Mouse (Mus musculus): ENCODE results near the gene Ssbp2. TPM values are rescaled to one million over a fixed set of nuclear protein-coding genes. Genes with fewer than 3 reads are reported as not detected.

Ssbp2 gene
- total RNA-seq (2014; fragmentation: Nextera tagmentation) (79.9 and 98.3 TPM in 2 replicates), total RNA-seq (2017) (40.4 and 40.8 TPM in 2 replicates), polyA plus RNA-seq (2012) (13.4 and 24.7 TPM in 2 replicates)

DNA sequence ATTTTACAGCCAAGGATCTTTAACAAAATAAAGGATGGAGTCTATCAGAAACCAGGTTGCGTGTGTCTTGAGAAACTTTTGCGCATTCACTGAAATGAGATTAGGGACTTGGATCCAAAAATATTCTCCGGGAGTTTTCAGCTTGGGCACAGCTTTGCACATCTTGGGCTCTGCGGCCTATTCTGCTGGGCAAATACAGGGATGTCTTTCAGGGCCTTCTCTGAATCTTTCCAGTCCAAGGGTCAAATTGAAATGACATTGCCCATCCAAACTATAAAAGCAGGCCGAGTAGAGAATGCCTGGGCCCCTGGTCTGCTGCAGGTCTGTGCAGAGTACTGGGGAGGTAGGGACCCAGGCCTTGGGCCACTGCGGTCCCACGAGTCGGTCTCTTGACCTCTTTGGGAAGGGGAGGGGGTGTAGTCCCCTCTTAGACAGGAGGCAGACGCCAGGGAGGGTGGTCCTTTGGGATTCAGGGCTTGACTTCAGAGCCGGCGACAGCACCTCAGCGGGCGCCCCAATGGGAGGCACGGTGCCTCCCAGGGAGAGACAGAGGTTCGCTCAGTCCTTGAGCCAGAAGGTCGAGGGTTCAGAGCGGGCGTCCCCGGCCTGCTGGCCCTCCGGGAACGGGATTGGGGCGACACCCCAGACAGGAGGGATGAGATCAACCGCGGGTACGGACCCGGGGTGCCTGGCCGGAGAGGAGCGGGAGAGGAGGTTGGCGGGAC lies at the start of gene Ssbp2:
Gene Ssbp2, plus strand, starts transcription at position 388 of the 725 bp plus-strand sequence.
- TF ChIP-seq TAL1 (conservative IDR thresholded peaks at IDR 0.05; ENCODE audit: low read depth, low read length) (no peak), CTCF (IDR thresholded peaks at IDR 0.05; ENCODE audit: low read depth, low read length) (no peak), GATA2 (IDR thresholded peaks at IDR 0.05; ENCODE audit: borderline replicate concordance, low read depth, low read length) (no peak), POLR2AphosphoS5 (IDR thresholded peaks at IDR 0.05; ENCODE audit: insufficient replicate concordance, low read depth, low read length) (no peak), GATA1 (IDR thresholded peaks at IDR 0.05; ENCODE audit: borderline replicate concordance, low read length) (no peak)
- Histone ChIP-seq H3K27me3 (ENCODE audit: insufficient read depth, low read length) (no peaks in the 10 kb centered on the region), H3K4me3 (ENCODE audit: low read depth, low read length) (peak within 1 kb of the TSS; percentile 97)

DNA sequence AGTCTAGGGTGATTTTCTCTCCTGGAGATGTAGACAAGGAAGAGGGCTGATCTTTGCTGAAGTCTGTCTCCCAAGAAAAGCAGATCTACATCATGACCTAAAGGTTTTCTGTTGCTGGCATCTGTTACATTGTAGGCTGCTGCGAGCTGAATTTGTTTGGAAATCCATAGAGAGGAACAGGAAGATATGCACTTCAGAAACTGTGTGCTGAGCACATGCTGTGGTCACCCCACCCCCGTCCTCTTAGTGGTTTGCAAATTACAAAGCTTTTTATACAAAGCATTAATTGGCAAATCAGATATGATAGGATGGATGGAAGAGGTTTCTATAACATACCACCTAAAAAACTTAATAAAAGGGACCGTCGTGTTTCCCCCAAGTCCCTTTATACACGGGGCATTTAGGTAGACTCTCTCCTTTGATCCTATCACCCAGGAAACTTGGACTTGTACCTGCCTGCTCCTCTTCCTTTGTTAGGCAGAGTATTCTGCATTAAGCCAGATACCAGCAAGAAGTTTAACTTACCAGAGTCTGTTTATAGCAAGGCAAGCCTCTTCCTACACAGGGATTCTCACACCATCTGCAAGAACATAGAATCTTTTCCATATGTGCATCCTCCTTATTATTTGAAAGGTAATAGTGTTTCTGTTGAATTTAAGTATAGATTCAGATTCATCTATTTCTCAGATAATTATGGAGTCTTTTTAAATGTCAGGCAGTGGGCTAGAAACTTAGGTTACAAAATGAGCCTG lies 46.2 kb upstream of the Ssbp2 start:
- Histone ChIP-seq H3K4me3 (ENCODE audit: low read depth, low read length) (no peak overlapping the region), H3K4me1 (ENCODE audit: insufficient read depth, low read depth, low read length) (peaks cover 9% of the 10 kb centered on the region; the same call in 1 of the 2 replicates), H3K27me3 (ENCODE audit: insufficient read depth, low read length) (no peaks in the 10 kb centered on the region), H3K9me3 (replicated peaks) (no peaks in the 10 kb centered on the region), H3K36me3 (replicated peaks) (no peaks in the 10 kb centered on the region)
- TF ChIP-seq GATA1 (IDR thresholded peaks at IDR 0.05; ENCODE audit: borderline replicate concordance, low read length) (no peak), GATA2 (IDR thresholded peaks at IDR 0.05; ENCODE audit: borderline replicate concordance, low read depth, low read length) (no peak), POLR2AphosphoS5 (IDR thresholded peaks at IDR 0.05; ENCODE audit: insufficient replicate concordance, low read depth, low read length) (no peak), CTCF (IDR thresholded peaks at IDR 0.05; ENCODE audit: low read depth, low read length) (no peak), TAL1 (conservative IDR thresholded peaks at IDR 0.05; ENCODE audit: low read depth, low read length) (no peak)
- ATAC-seq (ENCODE audit: extremely low read depth, insufficient number of reproducible peaks, low FRiP score, poor library complexity, severe bottlenecking), result no peak
- no peak for DNase-seq (ENCODE audit: low spot score)

More for the DNA sequence above, at the start of gene Ssbp2:
- Histone ChIP-seq H3K4me1 (ENCODE audit: insufficient read depth, low read depth, low read length) (peaks cover 67% of the 10 kb centered on the region), H3K36me3 (replicated peaks) (no peaks in the 10 kb centered on the region), H3K9me3 (replicated peaks) (no peaks in the 10 kb centered on the region)
- DNase-seq (ENCODE audit: low spot score) (peak; percentile 53), ATAC-seq (ENCODE audit: extremely low read depth, insufficient number of reproducible peaks, low FRiP score, poor library complexity, severe bottlenecking) (peak; percentile 5; the same call in 1 of the 2 replicates)

- Histone ChIP-seq H3K4me3 (ENCODE audit: low read depth, low read length) (no peak overlapping the region), H3K36me3 (replicated peaks) (no peaks in the 10 kb centered on the region), H3K9me3 (replicated peaks) (no peaks in the 10 kb centered on the region), H3K4me1 (ENCODE audit: insufficient read depth, low read depth, low read length) (peaks cover 12% of the 10 kb centered on the region; the same call in 1 of the 2 replicates), H3K27me3 (ENCODE audit: insufficient read depth, low read length) (no peaks in the 10 kb centered on the region)
- TF ChIP-seq GATA1 (IDR thresholded peaks at IDR 0.05; ENCODE audit: borderline replicate concordance, low read length) (no peak), TAL1 (conservative IDR thresholded peaks at IDR 0.05; ENCODE audit: low read depth, low read length) (no peak), CTCF (IDR thresholded peaks at IDR 0.05; ENCODE audit: low read depth, low read length) (no peak)
- no peak for DNase-seq (ENCODE audit: low spot score)
- ATAC-seq (ENCODE audit: extremely low read depth, insufficient number of reproducible peaks, low FRiP score, poor library complexity, severe bottlenecking), result no peak
Observed at GRCm38 (mm10) chr13:91415896-91416295, 44.2 kb upstream of the Ssbp2 start.

- Histone ChIP-seq H3K4me1 (ENCODE audit: insufficient read depth, low read depth, low read length) (peaks cover 19% of the 10 kb centered on the region), H3K9me3 (replicated peaks) (no peaks in the 10 kb centered on the region), H3K4me3 (ENCODE audit: low read depth, low read length) (no peak overlapping the region), H3K27me3 (ENCODE audit: insufficient read depth, low read length) (no peaks in the 10 kb centered on the region), H3K36me3 (replicated peaks) (no peaks in the 10 kb centered on the region)
- TF ChIP-seq POLR2AphosphoS5 (IDR thresholded peaks at IDR 0.05; ENCODE audit: insufficient replicate concordance, low read depth, low read length) (no peak), GATA1 (IDR thresholded peaks at IDR 0.05; ENCODE audit: borderline replicate concordance, low read length) (no peak), GATA2 (IDR thresholded peaks at IDR 0.05; ENCODE audit: borderline replicate concordance, low read depth, low read length) (no peak), CTCF (IDR thresholded peaks at IDR 0.05; ENCODE audit: low read depth, low read length) (no peak), TAL1 (conservative IDR thresholded peaks at IDR 0.05; ENCODE audit: low read depth, low read length) (no peak)
- no peak for DNase-seq (ENCODE audit: low spot score)
- ATAC-seq (ENCODE audit: extremely low read depth, insufficient number of reproducible peaks, low FRiP score, poor library complexity, severe bottlenecking), result no peak
Observed at GRCm38 (mm10) chr13:91416698-91417097, 43.4 kb upstream of the Ssbp2 start.

DNA sequence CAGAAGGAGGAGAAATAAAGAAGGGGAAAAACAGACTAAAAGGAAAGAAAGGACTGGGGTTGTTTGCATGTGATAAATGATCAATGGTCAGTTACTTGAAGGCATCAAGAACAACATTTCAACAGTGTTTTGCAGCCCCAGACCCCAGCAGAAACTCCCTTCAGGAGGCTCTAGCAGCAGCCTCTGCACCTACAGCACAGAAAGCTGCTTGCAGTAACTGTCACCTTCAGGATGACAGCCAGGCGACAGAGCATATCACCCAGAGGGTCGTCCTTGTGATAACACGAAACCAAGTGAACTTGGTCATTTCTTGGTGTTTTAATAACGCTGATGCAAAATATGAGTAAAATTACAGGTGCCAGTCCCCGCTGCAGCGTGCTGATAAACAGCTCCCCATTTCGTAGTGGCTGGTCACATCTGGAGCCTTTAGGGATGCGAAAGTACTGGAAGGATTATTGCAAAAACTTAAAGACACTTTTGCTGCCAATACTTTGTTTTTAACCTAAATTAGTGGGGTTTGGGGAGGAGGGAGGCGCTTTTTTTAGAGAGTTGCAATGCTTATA lies 38.6 kb upstream of the Ssbp2 start:
- peak; percentile 9 for DNase-seq (ENCODE audit: low spot score)
- peak; percentile 66 for ATAC-seq (ENCODE audit: extremely low read depth, insufficient number of reproducible peaks, low FRiP score, poor library complexity, severe bottlenecking)

GRCm38 (mm10) chr13:91430867-91431266 lies 29.2 kb upstream of the Ssbp2 start:
- Histone ChIP-seq H3K9me3 (replicated peaks) (no peaks in the 10 kb centered on the region), H3K27me3 (ENCODE audit: insufficient read depth, low read length) (0 out of 2 replicates have a peak, but pooled peaks cover 9% of the 10 kb centered on the region), H3K4me3 (ENCODE audit: low read depth, low read length) (no peak overlapping the region; the same call in 1 of the 2 replicates), H3K36me3 (replicated peaks) (no peaks in the 10 kb centered on the region), H3K4me1 (ENCODE audit: insufficient read depth, low read depth, low read length) (peaks cover 20% of the 10 kb centered on the region)
- DNase-seq (ENCODE audit: low spot score), result no peak
- ATAC-seq (ENCODE audit: extremely low read depth, insufficient number of reproducible peaks, low FRiP score, poor library complexity, severe bottlenecking), result no peak
- no peak for TF ChIP-seq GATA1 (IDR thresholded peaks at IDR 0.05; ENCODE audit: borderline replicate concordance, low read length)

More for the DNA sequence above, 38.6 kb upstream of the Ssbp2 start:
- Histone ChIP-seq H3K4me1 (ENCODE audit: insufficient read depth, low read depth, low read length) (peaks cover 19% of the 10 kb centered on the region), H3K36me3 (replicated peaks) (no peaks in the 10 kb centered on the region), H3K9me3 (replicated peaks) (no peaks in the 10 kb centered on the region), H3K4me3 (ENCODE audit: low read depth, low read length) (no peak overlapping the region), H3K27me3 (ENCODE audit: insufficient read depth, low read length) (0 out of 2 replicates have a peak, but pooled peaks cover 3% of the 10 kb centered on the region)
- TF ChIP-seq TAL1 (conservative IDR thresholded peaks at IDR 0.05; ENCODE audit: low read depth, low read length), result peak; percentile 43
- no peak for TF ChIP-seq GATA1 (IDR thresholded peaks at IDR 0.05; ENCODE audit: borderline replicate concordance, low read length)
- no peak for TF ChIP-seq CTCF (IDR thresholded peaks at IDR 0.05; ENCODE audit: low read depth, low read length)

All from G1E (cell line).